Mouse (Mus musculus): ENCODE results near the gene Tead4. TPM values are rescaled to one million over a fixed set of nuclear protein-coding genes. Genes with fewer than 3 reads are reported as not detected.

Gene Tead4
- polyA plus RNA-seq, 1 experiment, result not detected

- Histone ChIP-seq H3K4me1 (ENCODE audit: control insufficient read depth, insufficient read depth, low read length) (peaks cover 21% of the 10 kb centered on the region), H3K27ac (ENCODE audit: insufficient read depth, low read depth, low read length) (no peak overlapping the region), H3K4me3 (ENCODE audit: insufficient read depth, low read depth, low read length) (no peak overlapping the region)
- WGBS, result 57% methylated on average over 11 of the region's 11 CpGs
- TF ChIP-seq CTCF (IDR thresholded peaks at IDR 0.05; ENCODE audit: insufficient read depth, low read depth, low read length) (no peak), POLR2A (IDR thresholded peaks at IDR 0.05; ENCODE audit: insufficient read depth, low read depth, low read length) (no peak)
Measured at GRCm38 (mm10) chr6:128296750-128297393, 3.8 kb downstream of the Tead4 start.

GRCm38 (mm10) chr6:128295876-128296749 is 4.5 kb downstream of the Tead4 start:
- TF ChIP-seq POLR2A (IDR thresholded peaks at IDR 0.05; ENCODE audit: insufficient read depth, low read depth, low read length) (no peak), CTCF (IDR thresholded peaks at IDR 0.05; ENCODE audit: insufficient read depth, low read depth, low read length) (no peak)
- WGBS, result 45% methylated on average over 6 of the region's 6 CpGs
- no peak overlapping the region for H3K4me3 ChIP-seq (ENCODE audit: insufficient read depth, low read depth, low read length)
- H3K27ac ChIP-seq (ENCODE audit: insufficient read depth, low read depth, low read length), result no peak overlapping the region
- H3K4me1 ChIP-seq (ENCODE audit: control insufficient read depth, insufficient read depth, low read length), result peaks cover 21% of the 10 kb centered on the region

- H3K27ac ChIP-seq (ENCODE audit: insufficient read depth, low read depth, low read length), result no peak overlapping the region
- TF ChIP-seq CTCF (IDR thresholded peaks at IDR 0.05; ENCODE audit: insufficient read depth, low read depth, low read length), result no peak
- no peak for TF ChIP-seq POLR2A (IDR thresholded peaks at IDR 0.05; ENCODE audit: insufficient read depth, low read depth, low read length)
Measured at GRCm38 (mm10) chr6:128291284-128291683, 9.3 kb downstream of the Tead4 start.

GRCm38 (mm10) chr6:128288681-128289080 is 11.9 kb downstream of the Tead4 start:
- 82% methylated on average over 6 of the region's 6 CpGs for WGBS
- no peak overlapping the region for H3K4me3 ChIP-seq (ENCODE audit: insufficient read depth, low read depth, low read length)
- no peak overlapping the region for H3K27ac ChIP-seq (ENCODE audit: insufficient read depth, low read depth, low read length)
- TF ChIP-seq POLR2A (IDR thresholded peaks at IDR 0.05; ENCODE audit: insufficient read depth, low read depth, low read length) (no peak), CTCF (IDR thresholded peaks at IDR 0.05; ENCODE audit: insufficient read depth, low read depth, low read length) (no peak)
- H3K4me1 ChIP-seq (ENCODE audit: control insufficient read depth, insufficient read depth, low read length), result peaks cover 6% of the 10 kb centered on the region; the same call in 1 of the 2 replicates

More at GRCm38 (mm10) chr6:128291284-128291683, 9.3 kb downstream of the Tead4 start:
- H3K4me1 ChIP-seq (ENCODE audit: control insufficient read depth, insufficient read depth, low read length), result peaks cover 2% of the 10 kb centered on the region; the same call in 1 of the 2 replicates
- 70% methylated on average over 5 of the region's 5 CpGs for WGBS
- H3K4me3 ChIP-seq (ENCODE audit: insufficient read depth, low read depth, low read length), result no peak overlapping the region

- no peak overlapping the region for H3K4me3 ChIP-seq (ENCODE audit: insufficient read depth, low read depth, low read length)
- H3K27ac ChIP-seq (ENCODE audit: insufficient read depth, low read depth, low read length), result no peak overlapping the region
- WGBS, result 27% methylated on average over 16 of the region's 16 CpGs
- H3K4me1 ChIP-seq (ENCODE audit: control insufficient read depth, insufficient read depth, low read length), result peaks cover 6% of the 10 kb centered on the region; the same call in 1 of the 2 replicates
- TF ChIP-seq CTCF (IDR thresholded peaks at IDR 0.05; ENCODE audit: insufficient read depth, low read depth, low read length) (no peak), POLR2A (IDR thresholded peaks at IDR 0.05; ENCODE audit: insufficient read depth, low read depth, low read length) (no peak)
Measured at GRCm38 (mm10) chr6:128285792-128286430, 14.7 kb downstream of the Tead4 start.

- TF ChIP-seq POLR2A (IDR thresholded peaks at IDR 0.05; ENCODE audit: insufficient read depth, low read depth, low read length) (no peak), CTCF (IDR thresholded peaks at IDR 0.05; ENCODE audit: insufficient read depth, low read depth, low read length) (no peak)
- H3K4me1 ChIP-seq (ENCODE audit: control insufficient read depth, insufficient read depth, low read length), result peaks cover 6% of the 10 kb centered on the region; the same call in 1 of the 2 replicates
- no peak overlapping the region for H3K27ac ChIP-seq (ENCODE audit: insufficient read depth, low read depth, low read length)
- WGBS, result 43% methylated on average over 3 of the region's 3 CpGs
- H3K4me3 ChIP-seq (ENCODE audit: insufficient read depth, low read depth, low read length), result no peak overlapping the region
Measured at GRCm38 (mm10) chr6:128282126-128282525, 18.5 kb downstream of the Tead4 start.

GRCm38 (mm10) chr6:128280472-128281145 is 20.0 kb downstream of the Tead4 start:
- Histone ChIP-seq H3K27ac (ENCODE audit: insufficient read depth, low read depth, low read length) (no peak overlapping the region), H3K4me1 (ENCODE audit: control insufficient read depth, insufficient read depth, low read length) (peaks cover 7% of the 10 kb centered on the region; the same call in 1 of the 2 replicates), H3K4me3 (ENCODE audit: insufficient read depth, low read depth, low read length) (no peak overlapping the region)
- no peak for TF ChIP-seq CTCF (IDR thresholded peaks at IDR 0.05; ENCODE audit: insufficient read depth, low read depth, low read length)
- TF ChIP-seq POLR2A (IDR thresholded peaks at IDR 0.05; ENCODE audit: insufficient read depth, low read depth, low read length), result no peak
- WGBS, result 58% methylated on average over 14 of the region's 14 CpGs

GRCm38 (mm10) chr6:128279608-128280007 is 21.0 kb downstream of the Tead4 start:
- TF ChIP-seq POLR2A (IDR thresholded peaks at IDR 0.05; ENCODE audit: insufficient read depth, low read depth, low read length) (no peak), CTCF (IDR thresholded peaks at IDR 0.05; ENCODE audit: insufficient read depth, low read depth, low read length) (no peak)
- peaks cover 10% of the 10 kb centered on the region; the same call in 1 of the 2 replicates for H3K4me1 ChIP-seq (ENCODE audit: control insufficient read depth, insufficient read depth, low read length)
- WGBS, result 79% methylated on average over 5 of the region's 5 CpGs
- no peak overlapping the region for H3K4me3 ChIP-seq (ENCODE audit: insufficient read depth, low read depth, low read length)
- H3K27ac ChIP-seq (ENCODE audit: insufficient read depth, low read depth, low read length), result no peak overlapping the region
